Mouse (Mus musculus) limb, embryonic 11.5 days (tissue): ENCODE measurements around the gene Slc52a3. TPM values are rescaled to one million over a fixed set of nuclear protein-coding genes. Genes with fewer than 3 reads are reported as not detected.

Source experiments
- ATAC-seq: fragments of 200-750 bp; cut with Nextera tagmentation; 2 replicates; pipeline ENCODE4 v1.8.0; 2017; ENCODE audit warnings: low read depth; ENCODE audit not compliant: insufficient number of reproducible peaks, low FRiP score, low TSS enrichment
- DNase-seq: peaks from one replicate; pipeline ENCODE4 v3.0.0-alpha.2; 2015; ENCODE audit warnings: low spot score
- H3K27ac ChIP-seq: fragments of 300-500 bp; sonication (generic); replicated peaks from 2 replicates; pipeline ENCODE4 v1.5.1; 2014; ENCODE audit warnings: low read depth, mild to moderate bottlenecking, low read length
- H3K27me3 ChIP-seq: fragments of 300-500 bp; sonication (generic); 2 replicates; pipeline ENCODE4 v1.6.1; 2014; ENCODE audit warnings: mild to moderate bottlenecking, low read length, mixed read lengths; ENCODE audit not compliant: control insufficient read depth, insufficient read depth
- H3K36me3 ChIP-seq: fragments of 300-500 bp; sonication (generic); 2 replicates; pipeline ENCODE4 v1.6.1; 2014; ENCODE audit warnings: mild to moderate bottlenecking, low read length, moderate library complexity, mixed read lengths; ENCODE audit not compliant: control insufficient read depth, insufficient read depth
- H3K4me1 ChIP-seq: fragments of 300-500 bp; sonication (generic); 2 replicates; pipeline ENCODE4 v1.6.1; 2014; ENCODE audit warnings: low read length, mixed read lengths; ENCODE audit not compliant: control insufficient read depth, insufficient read depth
- H3K4me2 ChIP-seq: fragments of 300-500 bp; sonication (generic); 2 replicates; pipeline ENCODE4 v1.6.1; 2014; ENCODE audit warnings: low read depth, mild to moderate bottlenecking, moderate library complexity; ENCODE audit not compliant: severe bottlenecking
- H3K4me3 ChIP-seq: fragments of 300-500 bp; sonication (generic); 2 replicates; pipeline ENCODE4 v1.5.1; 2014; ENCODE audit warnings: low read depth, low read length
- H3K9ac ChIP-seq: fragments of 300-500 bp; sonication (generic); 2 replicates; pipeline ENCODE4 v1.6.1; 2014; ENCODE audit warnings: mild to moderate bottlenecking, low read length
- H3K9me3 ChIP-seq: fragments of 300-500 bp; sonication (generic); 2 replicates; pipeline ENCODE4 v1.6.1; 2016; ENCODE audit warnings: low read length; ENCODE audit not compliant: control insufficient read depth
- WGBS: fragments of 180-500 bp; shearing (Covaris S2); extraction: QIAGEN DNeasy Blood & Tissue Kit; methylation state at CpG from one replicate; pipeline ENCODE4 v1.1.7; 2014; 5-methylcytosine and 5-hydroxymethylcytosine counted together
- polyA plus RNA-seq: library from polyadenylated mRNA; unstranded; fragments of >200 nt; fragmentation: Nextera tagmentation; extraction: Ambion mirVana; gene quantifications from 2 replicates; pipeline ENCODE4 v1.2.1, GENCODE M21; 2014

Slc52a3 gene
- polyA plus RNA-seq, 1 experiment from 2014 or later, result 0.88 TPM

- Histone ChIP-seq H3K27ac (no peak overlapping the region), H3K9me3 (no peaks in the 10 kb centered on the region), H3K4me3 (no peak overlapping the region), H3K27me3 (peaks cover 5% of the 10 kb centered on the region; the same call in 1 of the 2 replicates), H3K4me1 (peaks cover 27% of the 10 kb centered on the region), H3K4me2 (no peak overlapping the region), H3K9ac (no peak overlapping the region), H3K36me3 (no peaks in the 10 kb centered on the region)
- no peak for ATAC-seq
- WGBS, result 65% methylated on average over 4 of the region's 4 CpGs
- no peak for DNase-seq
Measured at GRCm38 (mm10) chr2:151977689-151978440, 18.4 kb upstream of the Slc52a3 start.

GRCm38 (mm10) chr2:151978494-151978893 lies 17.8 kb upstream of the Slc52a3 start:
- peaks cover 27% of the 10 kb centered on the region for H3K4me1 ChIP-seq
- 49% methylated on average over 6 of the region's 6 CpGs for WGBS
- H3K4me3 ChIP-seq, result no peak overlapping the region
- H3K27ac ChIP-seq, result no peak overlapping the region; the same call in 1 of the 2 replicates
- no peak overlapping the region for H3K9ac ChIP-seq
- ATAC-seq (no peak), DNase-seq (no peak)
- no peaks in the 10 kb centered on the region for H3K9me3 ChIP-seq
- peak overlapping the region; percentile 68; the same call in 1 of the 2 replicates for H3K4me2 ChIP-seq
- peaks cover 5% of the 10 kb centered on the region; the same call in 1 of the 2 replicates for H3K27me3 ChIP-seq
- no peaks in the 10 kb centered on the region for H3K36me3 ChIP-seq

GRCm38 (mm10) chr2:151979470-151980354 lies 16.6 kb upstream of the Slc52a3 start, which contains the start of gene Fam110a:
Fam110a (minus strand) TSS chr2:151980219.
- no peaks in the 10 kb centered on the region for H3K36me3 ChIP-seq
- H3K9me3 ChIP-seq, result no peaks in the 10 kb centered on the region
- H3K27me3 ChIP-seq, result peaks cover under 1% of the 10 kb centered on the region; the same call in 1 of the 2 replicates
- H3K4me2 ChIP-seq, result peak within 1 kb of the TSS; percentile 68
- H3K4me3 ChIP-seq, result peak within 1 kb of the TSS; percentile 82
- peak; percentile 80 for ATAC-seq
- WGBS, result under 1% methylated on average over 46 of the region's 46 CpGs
- peak within 1 kb of the TSS; percentile 83 for H3K9ac ChIP-seq
- peak; percentile 91 for DNase-seq
- H3K27ac ChIP-seq, result peak within 1 kb of the TSS; percentile 26
- H3K4me1 ChIP-seq, result peaks cover 22% of the 10 kb centered on the region

- Histone ChIP-seq H3K36me3 (no peaks in the 10 kb centered on the region), H3K9me3 (no peaks in the 10 kb centered on the region), H3K4me1 (peaks cover 22% of the 10 kb centered on the region), H3K9ac (peak overlapping the region; percentile 83), H3K27ac (no peak overlapping the region; the same call in 1 of the 2 replicates), H3K4me3 (peak overlapping the region; percentile 82), H3K27me3 (no peaks in the 10 kb centered on the region), H3K4me2 (peak overlapping the region; percentile 68; the same call in 1 of the 2 replicates)
- peak; percentile 26; the same call in 1 of the 2 replicates for ATAC-seq
- WGBS, result 39% methylated on average over 3 of the region's 3 CpGs
- no peak for DNase-seq
Measured at GRCm38 (mm10) chr2:151980355-151980693, 16.0 kb upstream of the Slc52a3 start.

- DNase-seq (no peak), ATAC-seq (no peak)
- Histone ChIP-seq H3K36me3 (no peaks in the 10 kb centered on the region), H3K27me3 (no peaks in the 10 kb centered on the region), H3K9me3 (no peaks in the 10 kb centered on the region), H3K4me3 (no peak overlapping the region), H3K4me2 (no peak overlapping the region), H3K27ac (no peak overlapping the region), H3K4me1 (peaks cover 22% of the 10 kb centered on the region), H3K9ac (no peak overlapping the region)
- 71% methylated on average over 6 of the region's 6 CpGs for WGBS
Measured at GRCm38 (mm10) chr2:151981268-151981667, 15.0 kb upstream of the Slc52a3 start.

- Histone ChIP-seq H3K9me3 (no peaks in the 10 kb centered on the region), H3K36me3 (no peaks in the 10 kb centered on the region), H3K4me2 (no peak overlapping the region), H3K4me3 (no peak overlapping the region), H3K4me1 (peaks cover 22% of the 10 kb centered on the region), H3K27me3 (no peaks in the 10 kb centered on the region), H3K27ac (no peak overlapping the region), H3K9ac (no peak overlapping the region)
- no peak for DNase-seq
- no peak for ATAC-seq
Measured at GRCm38 (mm10) chr2:151982476-151982875, 13.8 kb upstream of the Slc52a3 start.

GRCm38 (mm10) chr2:151984019-151984418 lies 12.3 kb upstream of the Slc52a3 start:
- H3K27ac ChIP-seq, result no peak overlapping the region
- peaks cover 9% of the 10 kb centered on the region for H3K4me1 ChIP-seq
- 74% methylated on average over 9 of the region's 9 CpGs for WGBS
- H3K4me2 ChIP-seq, result no peak overlapping the region
- H3K4me3 ChIP-seq, result no peak overlapping the region
- H3K9me3 ChIP-seq, result no peaks in the 10 kb centered on the region
- ATAC-seq (no peak), DNase-seq (no peak)
- H3K9ac ChIP-seq, result no peak overlapping the region
- H3K27me3 ChIP-seq, result no peaks in the 10 kb centered on the region
- no peaks in the 10 kb centered on the region for H3K36me3 ChIP-seq

- 75% methylated on average over 7 of the region's 7 CpGs for WGBS
- Histone ChIP-seq H3K4me2 (no peak overlapping the region), H3K4me3 (no peak overlapping the region), H3K36me3 (no peaks in the 10 kb centered on the region), H3K4me1 (peaks cover 2% of the 10 kb centered on the region; the same call in 1 of the 2 replicates), H3K9ac (no peak overlapping the region), H3K27me3 (no peaks in the 10 kb centered on the region), H3K27ac (no peak overlapping the region), H3K9me3 (no peaks in the 10 kb centered on the region)
- ATAC-seq, result no peak
- DNase-seq, result no peak
Measured at GRCm38 (mm10) chr2:151985426-151986172, 10.7 kb upstream of the Slc52a3 start.
